Mouse (Mus musculus) lung, adult 2 months (tissue): ENCODE results near the gene Mmd2.

ENCODE experiments used
- CTCF ChIP-seq: fragments of 200-500 bp; IDR thresholded peaks from 2 replicates; pipeline ENCODE4 v1.5.1; 2011; ENCODE audit warnings: mild to moderate bottlenecking, low read length, control low read depth; ENCODE audit not compliant: insufficient read depth
- POLR2A ChIP-seq: fragments of 200-500 bp; IDR thresholded peaks from 2 replicates; pipeline ENCODE4 v1.6.1; 2011; ENCODE audit warnings: low read depth, mild to moderate bottlenecking, control low read depth, low read length, borderline replicate concordance; ENCODE audit errors: extremely low read depth

GRCm38 (mm10) chr5:142574323-142575057, 34.1 kb downstream of the Mmd2 start:
- no peak for TF ChIP-seq POLR2A
- no peak for TF ChIP-seq CTCF
